Mouse (Mus musculus) hindbrain, embryonic 11.5 days (tissue): ENCODE results near the gene Olfr1000. TPM values are rescaled to one million over a fixed set of nuclear protein-coding genes. Genes with fewer than 3 reads are reported as not detected.
"Not testable (repeated sequence)": the region's sequence is repeated elsewhere in the genome, so short reads cannot be mapped to it uniquely, and the experiment has no call there.

Source experiments
- ATAC-seq: fragments of 200-750 bp; cut with Nextera tagmentation; 2 replicates; pipeline ENCODE4 v1.8.0; 2017; ENCODE audit warnings: mild to moderate bottlenecking, moderate TSS enrichment, moderate library complexity; ENCODE audit not compliant: low FRiP score
- DNase-seq: peaks from one replicate; pipeline ENCODE4 v3.0.0-alpha.2; 2015; ENCODE audit warnings: low spot score
- H3K27ac ChIP-seq: fragments of 300-500 bp; sonication (generic); 2 replicates; pipeline ENCODE4 v1.5.1; 2014; ENCODE audit warnings: mild to moderate bottlenecking, low read depth, low read length
- H3K27me3 ChIP-seq: fragments of 300-500 bp; sonication (generic); 2 replicates; pipeline ENCODE4 v1.6.1; 2014; ENCODE audit warnings: mild to moderate bottlenecking, low read length, moderate library complexity, mixed read lengths; ENCODE audit not compliant: control insufficient read depth, insufficient read depth
- H3K36me3 ChIP-seq: fragments of 300-500 bp; sonication (generic); 2 replicates; pipeline ENCODE4 v1.6.1; 2014; ENCODE audit warnings: mild to moderate bottlenecking, low read length, moderate library complexity, mixed read lengths; ENCODE audit not compliant: control insufficient read depth, insufficient read depth
- H3K4me1 ChIP-seq: fragments of 300-500 bp; sonication (generic); replicated peaks from 2 replicates; pipeline ENCODE4 v1.6.1; 2014; ENCODE audit warnings: low read length, mixed read lengths; ENCODE audit not compliant: control insufficient read depth, insufficient read depth
- H3K4me2 ChIP-seq: fragments of 300-500 bp; sonication (generic); replicated peaks from 2 replicates; pipeline ENCODE4 v1.6.1; 2014; ENCODE audit warnings: mild to moderate bottlenecking, low read depth, low read length
- H3K4me3 ChIP-seq: fragments of 300-500 bp; sonication (generic); 2 replicates; pipeline ENCODE4 v1.5.1; 2014; ENCODE audit warnings: low read depth, low read length
- H3K9ac ChIP-seq: fragments of 300-500 bp; sonication (generic); 2 replicates; pipeline ENCODE4 v1.6.1; 2014; ENCODE audit warnings: low read depth, low read length
- H3K9me3 ChIP-seq: fragments of 300-500 bp; sonication (generic); 2 replicates; pipeline ENCODE4 v1.6.1; 2016; ENCODE audit warnings: low read length; ENCODE audit not compliant: control insufficient read depth
- WGBS: fragments of 180-500 bp; shearing (Covaris S2); extraction: QIAGEN DNeasy Blood & Tissue Kit; methylation state at CpG from one replicate; pipeline ENCODE4 v1.1.7; 2014; 5-methylcytosine and 5-hydroxymethylcytosine counted together
- polyA plus RNA-seq: library from polyadenylated mRNA; unstranded; fragments of >200 nt; fragmentation: Nextera tagmentation; extraction: Ambion mirVana; gene quantifications from 2 replicates; pipeline ENCODE4 v1.2.1, GENCODE M21; 2014

The Olfr1000 gene
- not detected in 2 replicates for polyA plus RNA-seq

- no peaks in the 10 kb centered on the region for H3K27me3 ChIP-seq
- H3K4me1 ChIP-seq: no peaks in the 10 kb centered on the region
- H3K36me3 ChIP-seq: no peaks in the 10 kb centered on the region
- H3K27ac ChIP-seq: no peak within 1 kb of the TSS
- H3K9me3 ChIP-seq: no peaks in the 10 kb centered on the region
- ATAC-seq: no peak
- 71% methylated on average over 1 of the region's 1 CpGs for WGBS
- no peak within 1 kb of the TSS for H3K9ac ChIP-seq
- H3K4me2 ChIP-seq: no peak within 1 kb of the TSS
- no peak for DNase-seq
- no peak within 1 kb of the TSS for H3K4me3 ChIP-seq
Observed at GRCm38 (mm10) chr2:85611803-85612202, at the start of gene Olfr1000. Olfr1000 (minus strand) TSS chr2:85611903.

DNA sequence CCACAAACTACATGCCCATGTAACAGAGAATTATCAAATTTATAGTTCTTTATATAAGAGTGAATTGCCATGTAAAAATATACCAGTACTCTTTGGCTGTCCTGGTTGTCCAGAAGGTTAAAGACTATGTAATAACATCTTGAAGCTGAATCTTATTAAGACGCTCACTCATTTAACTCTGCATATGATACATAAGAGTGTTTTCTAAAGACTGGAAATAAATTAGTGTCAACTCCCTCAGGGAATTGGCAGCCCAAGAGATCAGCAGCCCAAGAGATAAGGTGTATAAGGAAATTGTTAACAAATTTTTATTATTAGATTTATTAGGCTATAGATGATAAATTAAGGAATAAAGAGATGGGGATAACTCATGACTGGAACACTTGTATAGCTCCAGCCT lies 38.9 kb upstream of the Olfr1000 start, which contains the start of gene Olfr1002:
Olfr1002 (minus strand) TSS at position 101 of the 400 bp plus-strand sequence.
- no peak within 1 kb of the TSS for H3K27ac ChIP-seq
- DNase-seq (no peak), ATAC-seq (no peak)
- H3K4me2 ChIP-seq: no peak within 1 kb of the TSS
- no peaks in the 10 kb centered on the region for H3K9me3 ChIP-seq
- no peaks in the 10 kb centered on the region for H3K4me1 ChIP-seq
- H3K4me3 ChIP-seq: no peak within 1 kb of the TSS
- no peak within 1 kb of the TSS for H3K9ac ChIP-seq
- 96% methylated on average over 1 of the region's 1 CpGs for WGBS
- no peaks in the 10 kb centered on the region for H3K27me3 ChIP-seq
- no peaks in the 10 kb centered on the region for H3K36me3 ChIP-seq

GRCm38 (mm10) chr2:85588648-85589047 lies 23.1 kb downstream of the Olfr1000 start, which contains the start of gene Olfr998:
Olfr998 (plus strand) TSS chr2:85588948.
- H3K9ac ChIP-seq, H3K4me2 ChIP-seq, DNase-seq, H3K27me3 ChIP-seq, H3K36me3 ChIP-seq, ATAC-seq, H3K27ac ChIP-seq, H3K4me1 ChIP-seq, H3K9me3 ChIP-seq, H3K4me3 ChIP-seq: not testable (repeated sequence)
- 79% methylated on average over 2 of the region's 2 CpGs for WGBS

DNA sequence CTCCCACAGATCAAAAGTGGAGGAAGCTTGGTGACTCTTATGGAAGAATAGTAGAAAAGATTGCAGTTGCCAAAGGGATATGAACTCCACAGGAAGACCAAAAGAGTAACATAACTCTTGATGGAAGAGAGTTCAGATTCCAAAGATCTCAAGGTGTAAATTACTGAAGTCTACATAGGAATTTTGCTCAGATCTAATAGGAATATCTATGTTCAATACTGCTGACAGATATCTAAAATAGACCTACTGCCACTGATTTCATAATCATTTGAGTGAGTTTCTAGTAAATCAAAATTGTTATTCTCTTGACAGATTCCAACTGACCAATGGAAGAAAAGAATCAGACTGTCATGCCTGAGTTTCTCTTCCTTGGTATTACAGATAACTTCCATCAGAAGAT lies 32.8 kb downstream of the Olfr1000 start, which contains the start of gene Olfr996:
Olfr996 (plus strand) TSS at position 301 of the 400 bp plus-strand sequence.
- Histone ChIP-seq H3K4me2 (no peak within 1 kb of the TSS), H3K27ac (no peak within 1 kb of the TSS), H3K4me3 (no peak within 1 kb of the TSS), H3K4me1 (no peaks in the 10 kb centered on the region), H3K36me3 (no peaks in the 10 kb centered on the region), H3K27me3 (no peaks in the 10 kb centered on the region), H3K9ac (no peak within 1 kb of the TSS), H3K9me3 (no peaks in the 10 kb centered on the region)
- ATAC-seq: no peak
- no peak for DNase-seq

DNA sequence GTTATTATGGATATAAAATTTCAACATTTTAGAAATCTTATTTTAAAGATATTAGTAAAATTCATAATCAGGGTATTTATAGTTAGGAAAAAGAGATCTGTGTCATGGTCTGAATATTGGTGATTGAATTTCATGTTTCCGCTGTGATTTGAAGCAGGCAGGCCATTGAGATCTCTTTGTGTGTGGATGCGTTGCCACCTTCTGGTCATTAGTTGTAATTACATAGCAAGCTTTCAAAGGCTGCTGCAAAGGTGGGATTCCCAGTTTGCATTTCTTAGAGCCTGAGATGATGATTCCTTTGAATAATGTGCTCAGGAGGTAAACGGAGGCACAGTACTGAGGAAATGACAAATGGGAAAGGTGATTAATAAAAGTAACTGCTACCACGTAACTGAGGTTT lies 50.5 kb downstream of the Olfr1000 start:
- Histone ChIP-seq H3K9me3 (no peaks in the 10 kb centered on the region), H3K4me2 (no peak overlapping the region), H3K27me3 (no peaks in the 10 kb centered on the region), H3K9ac (no peak overlapping the region), H3K4me3 (no peak overlapping the region), H3K36me3 (no peaks in the 10 kb centered on the region), H3K27ac (no peak overlapping the region), H3K4me1 (no peaks in the 10 kb centered on the region)
- peak; percentile 65; the same call in 1 of the 2 replicates for ATAC-seq
- peak; percentile 49 for DNase-seq
- 24% methylated on average over 4 of the region's 4 CpGs for WGBS

- H3K27me3 ChIP-seq: no peaks in the 10 kb centered on the region
- H3K9ac ChIP-seq: no peak overlapping the region
- WGBS: 77% methylated on average over 4 of the region's 4 CpGs
- H3K27ac ChIP-seq: no peak overlapping the region
- H3K36me3 ChIP-seq: no peaks in the 10 kb centered on the region
- no peak overlapping the region for H3K4me3 ChIP-seq
- H3K9me3 ChIP-seq: no peaks in the 10 kb centered on the region
- DNase-seq: no peak
- H3K4me1 ChIP-seq: no peaks in the 10 kb centered on the region
- H3K4me2 ChIP-seq: no peak overlapping the region
- no peak for ATAC-seq
Observed at GRCm38 (mm10) chr2:85560226-85560625, 51.5 kb downstream of the Olfr1000 start.

Other genes starting within 250 kb of the Olfr1000 start
- not detected in 2 replicates for gene Olfr988, start 248.7 kb downstream of the Olfr1000 start, polyA plus RNA-seq
- gene Olfr992, start 202.4 kb downstream of the Olfr1000 start, polyA plus RNA-seq: not detected in 2 replicates
- gene Olfr993, start 197.0 kb downstream of the Olfr1000 start, polyA plus RNA-seq: not detected in 2 replicates
- gene Olfr994, start 175.5 kb downstream of the Olfr1000 start, polyA plus RNA-seq: not detected in 2 replicates
- not detected in 2 replicates for gene Olfr995, start 168.3 kb downstream of the Olfr1000 start, polyA plus RNA-seq
- 0.17 TPM in 1 of 2 replicates, not detected in the other for gene 4833423E24Rik, start 92.9 kb downstream of the Olfr1000 start, polyA plus RNA-seq
- gene Olfr996, start 32.7 kb downstream of the Olfr1000 start, polyA plus RNA-seq: not detected in 2 replicates
- gene Olfr998, start 23.0 kb downstream of the Olfr1000 start, polyA plus RNA-seq: not detected in 2 replicates
- not detected in 2 replicates for gene Olfr1002, start 38.8 kb upstream of the Olfr1000 start, polyA plus RNA-seq
- not detected in 2 replicates for gene Olfr154, start 52.6 kb upstream of the Olfr1000 start, polyA plus RNA-seq
- gene Olfr1006, start 66.9 kb upstream of the Olfr1000 start, polyA plus RNA-seq: not detected in 2 replicates
- gene Olfr1008, start 77.5 kb upstream of the Olfr1000 start, polyA plus RNA-seq: not detected in 2 replicates
- gene Olfr1009, start 103.5 kb upstream of the Olfr1000 start, polyA plus RNA-seq: not detected in 2 replicates
- not detected in 2 replicates for gene Olfr1012, start 150.9 kb upstream of the Olfr1000 start, polyA plus RNA-seq
- not detected in 2 replicates for gene Olfr1013, start 155.2 kb upstream of the Olfr1000 start, polyA plus RNA-seq
- not detected in 2 replicates for gene Olfr1014, start 160.8 kb upstream of the Olfr1000 start, polyA plus RNA-seq
- gene Olfr1015, start 170.1 kb upstream of the Olfr1000 start, polyA plus RNA-seq: not detected in 2 replicates
- gene Olfr1016, start 190.6 kb upstream of the Olfr1000 start, polyA plus RNA-seq: not detected in 2 replicates
- gene Olfr1018, start 206.6 kb upstream of the Olfr1000 start, polyA plus RNA-seq: not detected in 2 replicates
- gene Olfr1019, start 233.6 kb upstream of the Olfr1000 start, polyA plus RNA-seq: not detected in 2 replicates
- not detected in 2 replicates for gene Olfr1020, start 235.1 kb upstream of the Olfr1000 start, polyA plus RNA-seq